Mouse (Mus musculus) ES-CJ7 (cell line): ENCODE results near the gene 5031439G07Rik.
"Not testable (repeated sequence)": the region's sequence is repeated elsewhere in the genome, so short reads cannot be mapped to it uniquely, and the experiment has no call there.

Experiments used
- DNase-seq: peaks from one replicate; pipeline ENCODE4 v3.0.0; 2011; ENCODE audit warnings: low read depth, low spot score

Gene 5031439G07Rik

DNA sequence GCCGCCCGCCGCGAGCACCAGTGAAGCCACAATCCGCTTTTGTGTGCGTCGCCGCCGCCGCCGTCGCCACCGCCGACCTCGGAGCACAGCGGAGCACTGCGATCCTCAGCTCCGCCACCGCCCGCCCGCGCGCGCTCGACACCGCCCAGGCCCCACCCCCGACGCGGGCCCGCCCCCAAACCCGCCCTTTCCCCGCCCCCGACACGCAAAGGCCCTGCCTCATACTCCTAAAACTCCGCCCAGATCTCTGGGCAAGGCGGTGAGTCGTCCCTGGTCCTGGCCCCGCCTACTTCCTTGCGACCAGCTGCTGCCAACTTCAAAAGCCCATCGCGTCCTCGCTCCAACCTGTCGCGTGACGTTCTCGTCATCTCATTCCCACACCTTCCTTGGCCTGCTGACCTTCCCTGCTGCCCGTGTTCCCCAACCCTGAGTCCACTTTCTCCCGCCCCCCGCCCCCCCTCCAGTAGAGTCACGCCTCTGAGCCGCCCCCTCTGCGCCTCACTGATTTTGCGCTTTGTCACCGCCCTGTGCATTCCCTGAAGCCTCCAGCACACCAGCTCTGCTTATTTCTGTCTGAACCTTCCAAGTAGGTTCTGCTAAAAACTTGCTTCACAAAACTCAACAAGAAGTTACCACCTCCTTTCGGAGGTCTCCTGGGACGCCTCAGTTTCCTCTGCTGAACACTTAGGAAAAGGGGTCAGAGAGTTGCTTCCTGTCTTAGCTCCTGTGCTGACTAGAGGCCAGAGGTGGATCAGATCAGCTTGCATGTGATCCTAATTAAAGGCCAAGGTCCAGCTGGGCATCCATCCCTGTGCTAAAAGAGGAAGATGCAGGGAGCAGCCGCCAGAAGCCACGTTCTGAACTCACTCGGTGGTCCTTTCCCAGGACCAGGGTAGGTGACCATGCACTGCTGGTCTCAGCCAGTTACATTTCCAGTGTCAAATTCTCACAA, at the start of gene 5031439G07Rik:
TSS of gene 5031439G07Rik (minus strand) at position 678 of the 952 bp plus-strand sequence.
- peak; percentile 97 for DNase-seq

DNA sequence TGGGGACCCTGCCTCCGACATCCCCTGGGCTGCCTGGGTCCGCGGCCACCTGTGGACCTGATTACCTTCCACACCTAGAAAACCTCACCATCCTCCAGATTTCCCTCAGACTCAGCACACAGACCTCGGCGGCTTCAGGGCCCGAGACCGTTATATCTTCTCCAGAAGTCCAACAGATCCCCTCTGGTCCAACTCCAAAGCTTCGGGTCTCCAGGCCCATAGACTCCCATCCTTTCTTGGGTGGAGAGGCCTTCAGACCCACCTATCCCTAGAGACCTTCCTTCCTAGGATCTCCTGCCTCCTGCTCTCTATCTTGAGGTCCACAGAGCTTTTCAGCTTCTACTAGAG, 49.0 kb upstream of the 5031439G07Rik start:
- no peak for DNase-seq

DNA sequence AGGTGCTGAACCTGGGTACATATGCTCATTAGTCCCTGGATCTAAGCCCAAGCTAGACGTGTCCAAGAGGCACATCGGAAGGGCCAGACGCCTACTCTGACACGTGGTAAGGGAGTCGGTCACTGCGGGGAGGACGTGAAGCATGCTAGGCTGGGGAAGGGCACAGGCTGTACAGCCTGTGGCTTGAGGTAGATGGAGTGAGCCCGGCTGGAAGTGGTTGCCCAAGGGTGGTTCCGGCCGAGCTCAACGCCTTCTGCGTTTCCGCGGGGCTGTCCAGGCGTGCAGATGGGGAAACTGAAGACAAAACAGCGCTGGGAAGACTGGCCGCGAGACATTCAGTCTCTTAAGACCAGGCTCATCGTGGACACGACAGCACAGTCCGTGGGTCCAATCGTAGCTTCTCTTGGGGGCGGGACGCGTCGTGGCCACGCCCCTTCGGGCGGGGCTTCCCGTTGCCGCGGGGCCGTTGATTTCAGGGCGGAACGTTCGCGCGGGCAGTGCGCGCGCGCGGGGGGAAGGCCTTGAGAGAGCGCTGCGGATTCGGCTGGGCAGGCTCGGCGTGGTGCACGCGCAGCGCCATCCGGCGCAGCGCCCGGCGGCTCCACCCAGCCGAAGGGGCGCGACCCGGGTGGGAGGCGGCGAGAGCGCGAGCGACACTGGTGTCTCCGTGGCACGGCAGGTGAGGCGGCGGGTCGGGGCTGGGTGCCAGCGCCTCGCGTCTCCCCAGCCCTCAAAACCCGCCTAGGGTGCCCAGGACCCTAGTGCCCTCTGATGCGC, 48.4 kb upstream of the 5031439G07Rik start:
- DNase-seq: peak; percentile 94

DNA sequence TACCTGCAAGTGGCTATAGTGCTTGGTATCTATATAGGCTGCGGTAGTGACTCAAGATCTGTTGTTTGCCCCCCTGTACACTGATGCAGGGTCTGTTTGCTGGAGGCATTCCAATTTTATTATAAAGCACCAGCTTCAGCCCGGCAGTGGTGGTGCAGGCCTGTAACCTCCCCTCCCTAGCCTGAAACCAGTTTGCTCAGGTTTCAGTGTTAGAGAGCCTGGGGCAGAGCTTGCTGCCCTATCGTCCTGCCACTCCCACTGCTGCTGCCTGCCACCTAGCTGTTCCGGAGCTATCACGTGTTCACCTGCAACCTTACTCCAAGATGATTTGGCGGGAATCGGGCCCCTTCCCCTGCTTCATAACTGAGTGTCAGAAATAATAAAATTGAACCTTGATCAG, 45.6 kb upstream of the 5031439G07Rik start:
- DNase-seq: peak; percentile 64

DNA sequence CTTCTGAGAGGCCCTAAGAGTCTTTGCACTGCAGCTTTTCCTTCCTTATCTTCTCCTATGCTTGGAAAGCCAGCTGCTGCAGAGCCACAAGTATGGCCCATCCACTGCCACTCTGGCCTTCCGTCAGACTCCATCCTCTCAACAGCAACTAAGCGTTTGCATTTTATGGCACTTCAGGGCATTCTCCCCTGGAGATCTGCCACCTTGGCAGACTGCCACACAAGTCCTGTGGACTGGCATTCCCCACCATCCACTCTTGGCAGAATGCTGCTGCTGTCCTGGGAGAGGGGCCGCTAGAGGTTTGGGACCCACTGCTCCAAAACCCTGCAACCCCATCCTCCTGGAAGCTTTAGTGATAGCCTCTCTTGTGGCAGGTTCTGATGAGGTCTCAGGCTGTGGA, 43.5 kb upstream of the 5031439G07Rik start:
- DNase-seq: no peak

DNA sequence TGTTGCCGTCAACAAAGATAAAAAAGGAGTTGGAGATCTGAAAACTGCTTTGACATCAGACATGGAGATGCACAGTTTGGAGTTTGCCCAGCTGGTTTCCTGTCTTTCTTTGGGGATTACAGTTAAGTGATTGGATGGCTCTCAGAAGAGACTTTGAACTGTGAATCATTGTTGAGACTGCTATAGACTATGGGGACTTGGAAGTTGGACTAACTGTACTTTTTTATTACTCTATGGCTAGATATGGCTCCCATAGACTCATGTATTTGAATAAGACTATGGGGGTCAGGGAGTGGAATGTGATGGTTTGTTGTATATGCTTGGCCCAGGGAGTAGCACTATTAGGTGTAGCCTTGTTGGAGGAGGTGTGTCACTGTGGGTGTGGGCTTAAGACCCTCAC, 42.3 kb upstream of the 5031439G07Rik start:
- not testable (repeated sequence) for DNase-seq

DNA sequence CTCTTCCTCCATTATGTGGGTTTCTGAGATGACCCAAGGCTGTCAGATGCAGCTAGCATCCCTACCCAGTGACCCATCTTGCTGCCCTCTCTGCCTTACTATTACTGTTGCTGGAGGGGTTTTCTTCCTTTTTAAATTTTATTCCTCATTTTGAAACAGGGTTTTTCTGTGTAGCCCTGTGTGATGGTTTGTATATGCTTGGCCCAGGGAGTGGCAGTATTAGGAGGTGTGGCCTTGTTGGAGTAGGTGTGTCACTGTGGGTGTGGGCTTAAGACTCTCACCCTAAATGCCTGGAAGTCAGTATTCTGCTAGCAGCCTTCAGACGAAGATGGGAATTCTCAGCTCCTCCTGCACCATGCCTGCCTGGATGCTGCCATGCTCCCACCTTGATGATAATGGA, 40.3 kb upstream of the 5031439G07Rik start, which contains the start of gene Fam118a:
TSS of gene Fam118a (plus strand) at position 301 of the 400 bp plus-strand sequence.
- not testable (repeated sequence) for DNase-seq

DNA sequence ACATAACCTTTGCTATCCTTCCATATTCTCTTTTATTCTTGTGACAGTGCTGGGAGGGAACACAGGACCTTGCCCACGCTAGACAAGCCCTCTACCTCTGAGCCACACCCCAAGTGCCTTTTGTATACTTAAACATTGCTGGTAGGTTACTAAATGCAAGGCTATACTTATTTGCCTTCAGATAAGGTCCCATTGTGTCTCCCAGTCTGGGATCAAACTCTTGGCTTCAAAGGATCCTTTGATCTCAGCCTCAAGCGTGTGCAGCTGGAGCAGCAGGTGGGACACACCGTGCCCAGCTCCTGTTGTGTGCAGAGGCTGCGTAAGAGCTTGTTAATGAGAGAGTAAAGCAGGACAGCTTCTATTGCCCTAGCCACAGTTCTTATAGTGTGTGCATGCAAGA, 39.4 kb upstream of the 5031439G07Rik start:
- peak; percentile 52 for DNase-seq

DNA sequence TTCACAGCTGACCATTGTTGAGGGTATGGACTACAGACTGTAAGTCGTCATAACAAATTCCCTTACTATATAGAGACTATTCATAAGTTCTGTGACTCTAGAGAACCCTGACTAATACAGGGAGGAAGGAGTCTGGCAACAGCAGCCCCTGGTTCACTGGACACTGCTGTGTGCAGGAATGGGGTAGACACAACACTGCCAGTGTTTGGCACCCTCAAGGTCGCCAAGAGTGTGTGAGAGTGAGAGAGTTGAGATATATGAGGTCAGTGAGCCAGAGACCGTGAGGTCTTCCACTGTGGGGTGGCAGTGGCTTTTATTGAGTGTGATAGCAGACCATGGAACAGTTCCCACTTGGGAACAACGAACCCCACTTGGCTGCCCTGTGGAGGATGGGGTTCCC, 37.8 kb upstream of the 5031439G07Rik start:
- DNase-seq: no peak

DNA sequence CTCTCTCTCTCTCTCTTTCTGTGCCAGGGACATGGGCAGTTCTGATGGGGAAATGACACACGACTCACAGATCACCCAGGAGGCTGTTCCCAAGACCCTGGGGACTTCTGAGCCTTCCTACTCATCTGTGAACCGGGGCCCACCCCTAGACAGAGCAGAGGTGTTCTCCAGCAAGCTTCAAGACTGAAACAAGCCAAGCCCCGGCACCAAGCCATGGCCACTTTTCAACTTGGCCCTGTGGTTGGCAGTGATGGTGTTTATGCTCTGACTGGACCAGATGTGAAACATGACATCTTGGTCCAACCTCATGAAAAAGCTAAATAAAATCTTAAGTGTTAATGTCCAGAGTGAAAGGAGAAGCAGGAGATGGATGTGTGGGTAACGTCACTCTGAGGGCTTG, 33.9 kb upstream of the 5031439G07Rik start:
- DNase-seq: no peak

DNA sequence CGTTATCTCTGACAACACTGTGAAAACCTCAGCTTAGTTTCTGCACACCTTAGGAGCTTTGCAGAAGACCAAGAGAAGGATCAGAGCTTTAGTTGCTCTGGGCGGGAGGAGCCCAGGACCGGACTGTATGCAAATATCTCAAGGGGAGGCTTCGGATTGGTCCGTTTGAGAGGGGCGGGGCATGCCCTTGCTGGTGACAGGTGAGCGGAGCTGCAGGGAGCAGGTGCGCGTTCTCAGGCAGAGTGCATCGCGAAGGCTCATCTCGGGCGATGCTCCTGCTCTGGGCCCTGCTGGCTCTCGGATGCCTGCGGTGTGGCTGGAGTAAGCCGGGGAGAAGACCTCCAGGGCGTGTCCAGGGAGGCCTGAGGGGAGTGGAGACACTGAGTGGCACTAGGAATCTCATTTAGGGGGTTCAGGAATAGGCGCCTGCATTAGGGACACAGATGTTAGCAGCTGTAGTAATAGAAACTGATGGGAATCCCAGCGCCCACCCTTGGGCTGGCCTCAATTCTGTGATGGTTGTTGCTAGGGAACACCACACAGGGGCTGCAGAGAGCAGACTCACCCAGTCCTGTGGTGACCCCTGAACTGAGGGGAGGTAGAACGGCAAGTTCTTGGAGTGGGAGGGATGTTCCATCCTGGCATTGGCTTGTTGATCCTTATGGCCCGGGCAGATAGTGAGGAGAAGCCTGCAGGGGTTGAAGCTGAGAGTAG, 28.8 kb upstream of the 5031439G07Rik start, which contains the start of gene Upk3a:
TSS of gene Upk3a (plus strand) at position 191 of the 714 bp plus-strand sequence.
- peak; percentile 61 for DNase-seq

DNA sequence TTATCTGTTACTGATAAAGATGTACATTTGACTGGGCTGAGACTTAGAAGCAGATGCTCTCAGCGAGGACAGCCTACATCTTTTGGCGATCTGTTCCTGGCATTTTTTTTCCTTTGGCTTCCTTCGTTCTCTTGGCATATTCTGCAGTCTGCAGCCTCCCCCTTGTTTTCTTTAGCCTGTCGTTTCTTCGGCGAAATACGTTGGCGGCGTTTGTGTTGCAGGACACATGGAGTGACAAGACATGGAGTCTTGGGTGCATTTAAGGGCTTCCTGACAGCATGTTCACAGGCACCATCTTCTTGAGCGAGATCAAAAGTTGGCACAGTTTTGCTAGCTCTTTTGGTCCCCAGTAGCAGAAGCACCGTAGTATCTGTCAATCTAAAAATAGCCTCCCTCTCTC, 27.4 kb upstream of the 5031439G07Rik start:
- DNase-seq: no peak

DNA sequence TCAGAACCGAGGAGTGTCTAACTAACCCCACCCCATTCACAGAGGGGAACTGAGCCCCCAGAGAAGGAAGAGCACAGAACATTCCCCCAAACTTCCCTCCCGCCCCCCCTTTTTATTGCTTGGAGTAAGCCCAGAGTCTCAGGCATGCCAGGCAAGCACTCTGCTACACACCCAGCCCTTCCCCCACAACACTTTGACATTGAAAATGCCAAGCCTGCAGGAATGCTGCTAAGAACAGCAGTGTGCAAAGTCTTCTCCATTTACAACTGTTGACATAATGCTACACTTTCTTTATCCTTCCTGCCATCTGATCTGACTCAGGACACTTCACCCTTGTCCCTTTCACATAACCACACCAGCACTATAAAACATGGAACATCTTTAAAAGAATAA, 24.3 kb upstream of the 5031439G07Rik start:
- no peak for DNase-seq

DNA sequence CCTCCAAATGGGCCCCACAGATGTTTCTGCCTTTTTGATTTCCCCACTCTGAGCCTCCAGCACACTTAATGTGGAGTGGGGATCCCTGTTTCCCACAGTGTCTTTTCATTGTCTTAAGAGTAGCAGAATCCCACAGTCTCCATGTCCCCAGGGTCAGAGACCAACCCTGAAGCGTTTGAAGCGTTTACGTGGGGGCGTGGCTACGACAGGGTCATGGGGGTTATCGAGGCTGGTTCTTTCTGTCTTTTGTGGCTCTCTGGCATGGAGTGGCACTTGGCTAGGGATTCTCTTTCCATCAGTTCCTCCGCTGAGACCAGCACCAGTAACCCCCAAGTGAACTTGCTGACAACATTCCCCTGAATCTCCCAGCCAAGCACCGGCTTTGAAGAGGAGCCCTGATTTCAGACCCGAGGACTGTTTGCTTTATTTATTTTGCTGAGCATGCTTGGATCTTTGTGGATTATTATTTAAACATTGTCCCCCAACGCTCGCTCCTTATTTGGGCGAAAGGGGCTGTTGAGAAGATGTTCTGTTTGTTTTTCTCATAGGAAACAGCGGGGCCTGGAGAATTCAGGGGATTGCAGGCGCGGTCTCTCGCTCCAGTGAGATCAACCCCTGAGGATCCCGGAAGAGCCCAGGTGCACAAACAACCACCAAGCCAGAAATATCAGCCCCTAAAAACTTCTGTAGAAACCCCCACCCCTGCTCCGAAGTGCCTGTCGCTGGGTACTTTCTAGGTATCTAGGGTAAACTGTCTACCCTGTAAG, 23.7 kb upstream of the 5031439G07Rik start:
- DNase-seq: no peak

DNA sequence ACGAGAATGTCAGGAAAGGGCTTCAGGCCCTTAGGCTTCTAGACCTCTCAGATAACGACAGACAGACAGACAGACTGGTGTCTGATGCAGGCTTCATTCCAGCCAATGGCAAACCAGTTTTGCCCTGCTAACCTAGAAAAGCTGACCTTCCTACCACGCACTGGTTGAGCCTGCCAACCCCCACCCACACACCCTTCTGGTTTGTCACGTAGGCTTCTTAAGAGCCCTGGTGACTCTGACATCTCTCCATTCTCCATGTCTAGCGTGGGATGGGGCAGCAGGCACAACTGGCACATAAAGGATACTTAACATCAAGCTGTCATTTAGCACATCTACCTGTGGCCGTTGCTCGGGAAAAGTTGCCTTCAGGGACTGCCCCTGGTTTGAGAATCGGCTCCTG, 21.3 kb upstream of the 5031439G07Rik start:
- no peak for DNase-seq

DNA sequence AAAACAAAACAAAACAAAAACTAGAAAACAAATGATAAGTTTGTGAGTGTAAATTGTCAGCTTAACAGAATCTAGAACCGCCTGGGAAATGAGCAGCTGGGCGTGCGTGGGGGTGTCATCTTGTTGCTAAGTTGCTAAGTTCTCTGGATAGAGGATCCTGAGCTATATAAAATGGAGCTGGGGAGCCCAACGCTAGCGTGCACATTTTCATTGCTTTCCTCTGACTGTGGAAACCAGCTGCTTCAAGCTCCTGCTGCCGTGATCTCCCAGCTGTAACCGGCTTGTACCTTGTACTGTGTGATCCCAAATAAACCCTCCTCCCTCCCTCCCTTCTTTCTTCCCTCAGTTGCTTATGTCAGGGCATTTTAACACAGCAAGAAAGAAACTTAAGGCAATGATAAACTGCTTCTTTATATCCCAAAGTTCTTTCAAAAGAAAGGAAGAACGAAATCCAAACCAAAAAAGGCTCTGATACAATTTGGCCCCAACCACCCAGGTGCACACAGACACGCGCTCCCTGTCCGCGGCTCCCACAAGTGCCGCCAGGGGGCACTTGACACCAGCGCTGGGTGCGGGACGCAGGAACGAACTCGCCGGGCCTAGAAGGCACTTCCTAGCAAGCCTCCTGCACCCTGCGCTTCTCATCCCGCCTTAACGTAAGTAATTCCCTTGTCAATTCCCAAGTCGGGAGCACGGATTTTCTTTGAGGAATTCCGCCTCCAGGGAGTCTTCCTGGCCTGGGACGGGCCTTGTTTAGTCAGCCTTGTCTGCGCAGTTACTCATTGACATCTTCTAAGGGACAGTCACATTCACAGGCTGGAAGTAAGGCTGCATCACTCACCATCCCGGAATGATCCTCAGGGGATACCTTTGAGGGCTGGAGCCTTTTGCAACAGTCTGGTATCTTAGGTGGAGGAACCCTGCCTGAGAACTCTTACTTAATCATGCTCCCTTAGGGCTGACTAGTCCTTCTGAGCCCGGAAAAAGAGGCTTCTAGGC, 12.9 kb upstream of the 5031439G07Rik start:
- peak; percentile 81 for DNase-seq

DNA sequence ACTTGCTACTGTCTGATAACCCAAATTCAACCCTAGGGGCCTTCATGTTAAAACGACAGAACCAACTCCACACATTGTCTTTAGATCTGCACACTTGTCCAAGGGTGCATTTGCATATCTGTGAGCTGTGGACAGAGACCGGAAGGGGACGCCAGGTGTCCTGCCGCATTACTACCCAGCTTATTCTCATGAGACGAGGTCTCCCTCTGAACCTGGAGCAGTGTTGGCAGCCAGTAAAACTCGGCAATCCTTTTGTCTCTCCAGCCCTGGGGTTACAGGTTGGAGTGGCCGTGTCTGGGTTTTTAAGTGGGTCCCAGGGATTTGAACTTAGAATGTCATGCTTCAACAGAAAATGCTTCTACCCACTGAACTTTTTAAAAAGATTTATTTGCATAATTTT, 11.6 kb upstream of the 5031439G07Rik start:
- DNase-seq: no peak

DNA sequence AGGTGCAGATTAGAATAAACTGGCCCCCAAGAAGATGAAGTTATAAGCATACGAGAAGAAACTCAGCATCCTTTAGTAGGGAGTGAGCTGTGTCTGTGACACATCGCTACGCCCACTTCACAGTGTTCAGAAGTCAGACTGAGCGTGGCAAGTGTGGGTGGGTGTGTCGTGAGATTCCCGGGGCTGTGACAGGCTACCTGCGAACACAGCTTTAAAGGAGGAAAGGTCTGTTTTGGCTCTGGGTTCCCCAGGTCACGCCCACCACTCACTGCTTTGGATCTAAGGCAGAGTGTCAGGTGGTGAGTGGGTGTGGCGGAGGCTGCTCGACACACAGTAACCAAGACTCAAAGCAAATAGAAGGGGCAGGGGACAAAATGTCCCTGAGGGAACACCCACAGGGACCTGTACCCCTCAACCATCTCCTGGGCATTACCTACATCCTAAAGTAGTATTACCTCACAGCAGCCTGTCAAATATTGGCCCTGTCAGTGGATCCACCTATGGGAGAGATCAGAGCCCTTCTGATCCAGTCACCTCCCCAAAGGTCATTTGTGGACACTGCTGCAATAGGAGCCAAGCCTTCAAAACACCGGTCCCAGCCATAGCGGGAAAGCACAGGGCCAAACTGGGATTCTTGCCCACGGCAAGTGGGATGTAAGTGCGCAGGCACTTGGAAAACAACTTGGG, 9.6 kb upstream of the 5031439G07Rik start:
- no peak for DNase-seq

DNA sequence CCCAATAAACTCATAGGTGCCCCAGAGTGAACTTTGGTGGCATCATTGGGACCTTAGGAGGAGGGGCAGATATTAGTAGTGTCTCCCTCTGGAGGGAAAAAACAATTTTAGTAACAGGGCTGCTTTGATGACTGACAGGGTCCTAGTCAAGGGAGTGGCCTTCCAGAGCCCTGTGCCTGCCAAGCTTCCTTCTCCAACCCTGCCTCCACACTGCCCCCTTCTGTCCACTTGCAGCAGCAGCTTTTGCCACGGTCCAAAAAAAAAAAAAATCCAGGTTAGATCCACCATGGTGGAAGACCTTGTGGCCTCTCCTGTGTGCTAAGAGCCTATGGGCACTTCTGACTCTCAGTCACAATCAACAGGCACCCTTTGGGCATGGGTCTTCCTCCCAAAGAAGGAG, 7.6 kb upstream of the 5031439G07Rik start:
- peak; percentile 75 for DNase-seq
